Mouse (Mus musculus): ENCODE results near the gene Gm20388.

Gene Gm20388

DNA sequence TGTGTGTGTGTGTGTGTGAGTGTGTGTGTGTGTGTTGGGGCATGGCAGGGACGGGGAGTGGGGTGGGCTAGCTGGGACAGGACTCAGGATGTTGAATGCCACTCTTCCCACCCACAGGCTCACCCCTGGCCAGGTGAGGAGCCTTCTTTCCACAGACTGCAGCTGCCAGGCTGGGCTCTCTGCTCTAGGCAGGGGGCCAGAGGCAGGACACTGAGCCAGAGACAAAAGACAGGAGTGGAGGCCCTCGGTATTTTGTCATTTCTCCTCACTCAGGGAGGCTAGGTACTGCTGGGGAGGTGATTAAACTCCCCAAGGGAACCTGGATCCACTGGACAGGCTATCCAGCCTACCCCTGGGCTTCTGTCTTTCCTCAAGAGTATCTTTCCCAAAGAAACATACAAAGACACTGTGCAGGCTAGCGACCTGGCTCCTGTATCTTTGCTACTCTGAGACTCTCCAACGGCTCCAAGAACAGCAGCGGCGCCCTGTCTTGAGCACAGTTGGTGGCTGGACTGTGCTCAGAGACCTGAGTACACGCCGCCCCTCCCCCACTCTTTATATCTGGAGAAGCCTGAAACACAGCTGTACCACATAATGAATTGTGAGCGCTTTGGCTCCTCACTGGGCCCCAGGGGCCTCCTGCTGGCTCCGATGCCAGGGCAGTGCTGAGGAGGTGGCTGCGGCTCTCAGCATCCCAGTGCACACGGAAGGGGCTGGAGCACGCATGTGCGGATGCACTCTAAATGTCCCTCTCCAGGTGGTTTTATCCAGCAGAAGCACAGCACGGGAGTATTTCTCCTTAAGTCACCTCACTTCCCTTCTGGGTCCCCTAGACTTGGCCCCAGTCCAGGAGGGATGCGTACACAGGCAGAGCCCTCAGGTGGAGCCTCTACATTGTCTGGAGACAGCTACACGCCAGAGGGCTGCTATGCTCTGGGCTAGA lies 274.5 kb downstream of the Gm20388 start:
- no peak for DNase-seq (ENCODE audit: extremely low read depth, insufficient read length, low spot score)

DNA sequence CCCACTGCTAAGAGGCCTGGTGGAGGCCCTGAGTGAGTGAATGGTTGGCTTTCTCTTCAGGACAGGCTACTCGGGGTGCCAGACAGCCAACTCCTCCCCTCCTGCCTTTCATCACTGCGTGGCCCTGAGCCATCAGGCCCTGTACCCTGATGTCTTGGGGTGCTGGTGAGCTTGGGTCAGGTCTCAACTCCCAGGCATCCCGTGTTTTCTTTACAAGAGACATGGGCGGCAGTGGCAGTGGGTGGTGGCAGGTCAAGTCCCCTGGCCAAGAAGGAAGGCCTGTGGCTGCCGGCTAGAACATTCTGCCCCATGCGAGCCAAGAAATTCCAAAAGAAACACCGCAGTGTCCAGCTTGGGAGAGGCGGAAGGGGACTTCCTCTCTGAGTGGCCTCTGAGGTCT lies 275.8 kb downstream of the Gm20388 start:
- peak; percentile 27 for DNase-seq (ENCODE audit: extremely low read depth, insufficient read length, low spot score)

DNA sequence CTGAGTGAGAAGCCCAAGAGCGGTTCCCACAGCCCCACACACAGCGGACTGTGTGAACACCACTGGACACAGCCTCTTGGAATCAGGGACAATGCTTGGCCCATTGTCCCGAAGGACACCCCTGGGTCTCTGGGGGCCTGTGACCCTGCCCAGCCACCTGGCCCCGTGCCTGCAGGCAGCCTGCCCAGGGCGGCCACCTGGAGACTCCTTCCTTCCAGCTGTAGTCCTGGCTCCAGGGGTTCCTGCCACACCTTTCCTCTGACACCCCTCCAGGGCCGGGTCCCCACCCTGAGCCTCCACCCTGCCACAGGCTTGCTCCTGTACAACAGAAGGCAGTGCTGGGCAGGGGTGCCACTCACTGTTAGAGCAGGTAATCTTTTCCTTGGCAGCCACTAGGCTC lies 277.9 kb downstream of the Gm20388 start:
- DNase-seq (ENCODE audit: extremely low read depth, insufficient read length, low spot score), result no peak

DNA sequence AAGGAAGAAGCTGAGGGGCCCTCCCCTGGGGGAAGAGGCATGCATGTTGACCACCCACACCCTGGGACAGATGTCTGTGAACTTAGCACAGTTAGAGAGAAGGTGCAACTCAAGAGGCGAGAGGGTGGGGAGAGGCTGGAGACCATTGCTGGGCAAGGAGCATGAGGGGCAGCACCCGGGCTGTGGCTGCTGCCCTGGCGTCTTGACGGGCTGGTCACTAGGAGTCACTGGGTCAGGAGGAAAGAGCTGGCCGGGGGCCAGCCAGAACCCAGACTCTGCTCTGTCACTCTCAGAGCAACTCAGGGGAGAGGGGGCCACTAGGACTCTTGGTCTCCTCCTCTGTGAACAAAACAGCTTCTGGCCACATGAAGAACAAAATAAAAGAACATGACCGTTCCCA lies 278.8 kb downstream of the Gm20388 start:
- DNase-seq (ENCODE audit: extremely low read depth, insufficient read length, low spot score), result no peak

DNA sequence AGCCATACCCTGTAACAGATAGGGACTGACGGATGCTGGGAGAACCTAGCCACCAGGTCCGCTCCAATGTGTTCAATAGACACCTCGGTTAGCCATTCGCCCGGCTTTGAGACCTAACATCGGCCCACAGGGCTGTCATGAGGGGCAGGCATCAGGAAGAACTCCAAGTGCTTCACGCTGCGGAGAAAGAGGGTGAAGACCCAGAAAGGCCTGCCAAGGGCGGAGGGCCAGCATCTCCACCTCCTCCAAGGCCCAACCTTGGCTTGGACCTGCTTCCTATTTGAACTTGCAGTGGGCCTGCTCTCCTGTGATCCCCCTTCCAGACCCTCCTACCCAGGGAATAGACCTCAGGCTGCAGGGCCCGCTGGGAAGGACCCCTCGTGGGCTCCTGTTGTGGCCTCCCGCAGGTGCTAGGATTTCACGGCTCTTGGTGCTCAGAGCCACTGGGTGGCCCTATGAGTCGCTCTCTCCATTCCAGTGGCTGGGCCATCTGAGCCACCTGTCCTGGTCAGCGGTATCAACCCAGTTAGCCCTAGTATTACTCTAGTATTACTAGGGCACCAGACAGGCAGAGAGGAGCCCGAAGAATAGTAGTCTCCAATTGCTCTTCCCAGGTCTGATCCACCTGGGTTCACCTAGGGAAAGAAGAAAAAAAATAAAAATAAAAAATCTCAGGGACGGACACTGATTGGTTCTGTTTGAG lies 279.6 kb downstream of the Gm20388 start:
- DNase-seq (ENCODE audit: extremely low read depth, insufficient read length, low spot score), result peak; percentile 18

DNA sequence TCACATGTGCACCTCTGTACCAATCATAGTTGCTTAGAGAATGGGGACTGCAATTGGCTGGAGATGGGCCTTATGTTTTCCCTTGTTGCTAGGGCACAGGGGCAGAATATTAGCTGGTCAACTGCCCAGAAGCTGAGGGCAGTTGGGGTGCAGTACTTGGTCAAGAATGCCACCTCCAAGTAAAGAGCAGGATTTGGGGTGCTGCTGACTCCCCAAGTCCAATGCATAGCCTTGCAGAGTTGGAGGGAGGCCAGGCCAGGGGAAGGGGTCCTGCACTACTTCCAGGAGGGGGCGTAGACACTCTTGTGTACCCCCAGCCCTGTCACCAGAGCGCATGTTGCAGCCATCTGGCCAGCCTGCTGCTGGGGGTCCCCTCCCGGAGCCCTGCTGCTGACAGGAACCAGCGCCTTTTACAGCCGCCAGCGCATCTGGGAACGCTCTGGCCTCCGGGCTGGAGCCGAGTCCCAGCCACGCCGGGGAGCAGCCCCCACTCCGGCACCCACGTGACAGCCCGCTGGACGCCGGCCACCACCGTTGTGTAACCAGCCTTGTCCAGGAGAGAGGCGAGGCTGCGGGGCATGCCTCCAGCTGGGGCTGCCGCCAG lies 280.3 kb downstream of the Gm20388 start:
- DNase-seq (ENCODE audit: extremely low read depth, insufficient read length, low spot score), result peak; percentile 80

DNA sequence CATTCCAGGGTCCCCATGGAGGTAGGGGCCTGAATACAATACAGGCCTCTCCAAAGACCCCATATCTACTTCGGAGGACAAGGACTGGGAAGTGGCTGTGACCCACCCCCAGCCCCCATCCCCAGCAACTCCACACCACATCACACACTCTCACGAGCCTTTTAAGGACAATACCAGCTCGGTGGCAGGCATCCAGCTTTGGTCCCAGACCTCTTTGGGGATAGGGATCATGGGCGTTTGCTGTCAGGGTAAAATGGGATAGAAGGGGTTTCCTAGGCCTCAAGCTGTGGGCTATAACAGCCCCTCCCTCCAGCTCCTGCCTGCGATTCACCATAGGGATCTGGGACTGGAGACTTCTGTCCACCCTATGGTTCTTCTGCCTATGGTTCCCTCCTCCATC lies 281.0 kb downstream of the Gm20388 start:
- DNase-seq (ENCODE audit: extremely low read depth, insufficient read length, low spot score), result no peak

DNA sequence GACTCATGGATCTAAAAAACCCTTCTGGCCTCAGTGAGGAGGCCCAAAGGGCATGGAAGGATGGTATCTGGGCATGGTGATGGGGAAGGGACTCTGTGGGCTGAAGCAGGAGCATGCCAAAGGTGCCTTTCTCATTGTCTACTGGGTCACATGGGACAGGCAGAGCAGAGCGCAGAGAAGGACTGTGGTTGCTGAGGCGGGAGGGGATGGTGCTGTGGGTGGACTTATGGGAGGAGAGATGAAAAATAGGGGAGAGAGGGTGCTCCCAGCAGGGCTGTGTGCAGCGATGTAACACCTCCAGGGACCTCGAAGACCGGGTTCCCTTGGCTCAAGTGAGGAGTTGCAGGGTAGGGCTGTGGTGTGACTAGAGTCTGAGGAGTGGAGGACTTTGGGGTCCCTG lies 281.5 kb downstream of the Gm20388 start:
- no peak for DNase-seq (ENCODE audit: extremely low read depth, insufficient read length, low spot score)

DNA sequence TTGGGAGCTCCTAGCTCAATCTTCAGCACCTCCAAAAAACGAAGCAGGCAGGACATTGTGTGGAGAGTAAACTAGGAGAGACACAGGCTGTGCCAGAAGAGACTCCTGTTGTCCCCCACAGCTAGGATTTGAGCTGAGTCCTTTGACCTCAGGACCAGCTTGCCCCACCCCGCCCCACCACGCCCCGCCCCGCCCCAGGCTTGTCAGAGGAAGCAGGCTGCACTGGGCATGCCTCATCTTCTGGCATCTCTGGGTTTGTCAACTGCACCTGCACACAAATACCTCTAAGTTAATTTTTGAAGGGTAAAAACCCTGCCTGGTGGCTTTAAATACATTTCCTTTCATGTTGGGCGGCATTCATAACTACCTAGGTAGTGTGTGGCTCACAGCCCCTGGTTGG lies 290.7 kb downstream of the Gm20388 start:
- no peak for DNase-seq (ENCODE audit: extremely low read depth, insufficient read length, low spot score)

DNA sequence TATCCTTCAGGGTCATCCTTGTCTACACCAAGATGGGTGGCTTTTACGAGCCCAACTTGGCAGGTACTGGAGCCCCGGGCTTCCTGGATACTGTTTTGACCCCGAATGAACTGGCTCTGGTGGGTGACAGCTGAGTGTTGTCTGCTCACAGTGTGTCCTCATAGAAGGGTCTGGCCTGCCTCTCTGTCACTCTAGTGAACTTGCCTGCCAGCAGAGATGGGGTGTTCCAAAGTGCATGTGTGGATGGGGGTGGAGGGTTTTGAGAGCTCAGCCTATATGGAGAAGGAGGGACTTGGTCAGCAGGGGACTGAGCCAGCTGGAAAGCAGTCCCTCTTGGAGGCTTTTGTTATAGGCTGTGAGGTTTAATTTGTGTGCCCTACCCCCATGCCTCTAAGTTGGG lies 291.9 kb downstream of the Gm20388 start:
- DNase-seq (ENCODE audit: extremely low read depth, insufficient read length, low spot score), result no peak

DNA sequence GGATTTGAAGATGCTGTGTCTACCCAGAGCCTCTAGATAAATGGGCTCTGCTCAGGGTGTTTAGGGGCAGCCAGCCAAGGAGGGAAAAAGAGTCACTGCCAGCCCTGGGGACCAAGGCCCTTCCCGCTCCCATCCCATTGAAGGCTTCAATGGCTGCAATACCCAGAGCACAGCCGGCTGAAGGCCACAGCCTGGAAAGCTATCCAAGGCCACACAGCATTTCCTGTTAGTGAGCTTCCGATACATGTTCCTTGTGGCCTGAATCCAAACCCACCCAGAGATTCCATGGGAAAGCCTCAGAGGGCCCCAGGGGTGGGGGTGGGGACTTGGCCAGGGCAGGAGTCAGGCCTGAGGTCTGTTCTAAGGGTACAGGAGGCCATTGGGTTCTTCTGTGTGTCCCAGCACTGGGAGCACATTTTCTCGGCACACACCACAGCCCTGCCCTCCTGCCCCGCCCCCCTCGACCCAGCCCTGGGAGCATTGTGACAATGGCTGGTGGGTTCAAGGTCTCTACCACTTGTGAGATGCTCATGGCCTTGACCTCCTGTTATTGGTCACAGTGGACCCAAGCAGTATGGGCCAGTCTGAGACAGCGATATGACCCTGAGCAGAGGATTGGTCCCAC lies 294.2 kb downstream of the Gm20388 start:
- no peak for DNase-seq (ENCODE audit: extremely low read depth, insufficient read length, low spot score)

DNA sequence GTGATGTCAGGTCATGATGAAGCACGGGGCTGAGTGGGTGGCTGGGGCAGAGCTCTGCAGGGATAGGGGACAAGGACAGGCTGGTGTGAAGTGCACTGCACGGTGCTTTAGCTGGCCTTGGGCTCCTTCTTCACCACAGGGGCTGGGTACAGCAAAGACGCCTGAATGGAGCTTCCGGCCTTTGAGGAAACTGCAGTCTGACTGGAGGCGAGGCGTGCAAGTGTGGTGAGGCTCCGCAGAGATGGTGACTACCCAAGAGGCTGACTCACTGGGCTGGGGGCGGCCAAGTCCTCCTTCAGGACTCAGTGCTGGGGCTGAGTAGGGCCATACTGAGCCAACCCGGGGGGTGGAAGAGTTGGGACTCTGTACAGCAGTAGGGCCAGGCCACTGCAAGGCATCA lies 295.3 kb downstream of the Gm20388 start:
- DNase-seq (ENCODE audit: extremely low read depth, insufficient read length, low spot score), result peak; percentile 44

DNA sequence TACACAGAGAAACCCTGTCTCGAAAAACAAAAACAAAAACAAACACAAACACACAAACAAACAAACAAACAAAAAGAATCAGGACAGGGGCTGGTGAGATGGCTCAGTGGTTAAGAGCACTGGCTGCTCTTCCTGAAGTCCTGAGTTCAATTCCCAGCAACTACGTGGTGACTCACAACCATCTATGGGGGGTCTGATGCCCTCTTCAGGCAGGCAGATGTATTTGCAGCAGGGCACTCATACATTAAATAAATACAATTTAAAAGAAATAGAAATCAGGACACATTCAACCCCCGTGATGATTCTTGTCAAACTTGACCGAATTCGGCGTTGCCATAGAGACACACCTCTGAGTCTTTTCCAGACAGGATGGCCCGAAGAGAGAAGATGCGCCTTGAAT lies 296.7 kb downstream of the Gm20388 start:
- DNase-seq (ENCODE audit: extremely low read depth, insufficient read length, low spot score), result no peak

DNA sequence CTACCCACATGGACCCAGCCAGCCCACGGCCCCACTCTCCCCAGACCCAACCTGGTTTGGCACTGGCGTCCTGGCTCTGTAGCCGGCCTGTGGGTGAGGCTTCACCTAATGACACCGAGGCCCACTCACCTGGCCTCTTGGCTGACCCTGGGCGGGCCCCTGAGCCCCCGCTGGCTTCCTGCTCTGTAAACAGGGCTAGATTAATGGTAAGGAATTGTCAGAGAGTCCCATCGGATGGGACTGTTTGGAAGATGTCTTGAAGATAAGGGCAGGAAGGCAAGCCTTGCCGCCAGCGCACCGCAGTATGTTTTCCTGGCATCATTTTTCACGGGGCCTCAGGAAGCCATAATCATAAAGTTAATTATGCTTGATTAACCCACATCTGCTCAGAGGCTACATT lies 297.5 kb downstream of the Gm20388 start:
- no peak for DNase-seq (ENCODE audit: extremely low read depth, insufficient read length, low spot score)

DNA sequence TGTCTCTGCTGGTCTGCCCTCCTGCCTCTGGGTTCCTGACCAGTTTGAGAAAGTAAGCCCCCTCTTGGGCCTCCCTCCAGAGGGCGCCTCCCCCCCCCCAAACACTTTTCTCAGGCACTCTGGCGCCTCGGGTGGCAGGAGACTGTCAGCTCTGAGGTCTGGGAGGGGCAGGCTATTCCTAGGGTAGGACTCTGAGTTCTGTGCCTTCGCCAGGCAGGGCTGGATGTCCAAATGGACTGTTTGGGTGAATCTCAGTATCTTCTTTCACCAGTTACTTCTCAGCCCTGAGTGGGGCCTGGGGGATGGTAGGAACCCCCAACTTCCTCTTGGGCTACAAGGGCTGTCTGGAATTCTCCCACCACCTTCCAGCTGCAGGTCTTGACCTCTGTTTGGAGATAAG lies 300.7 kb downstream of the Gm20388 start:
- no peak for DNase-seq (ENCODE audit: extremely low read depth, insufficient read length, low spot score)

DNA sequence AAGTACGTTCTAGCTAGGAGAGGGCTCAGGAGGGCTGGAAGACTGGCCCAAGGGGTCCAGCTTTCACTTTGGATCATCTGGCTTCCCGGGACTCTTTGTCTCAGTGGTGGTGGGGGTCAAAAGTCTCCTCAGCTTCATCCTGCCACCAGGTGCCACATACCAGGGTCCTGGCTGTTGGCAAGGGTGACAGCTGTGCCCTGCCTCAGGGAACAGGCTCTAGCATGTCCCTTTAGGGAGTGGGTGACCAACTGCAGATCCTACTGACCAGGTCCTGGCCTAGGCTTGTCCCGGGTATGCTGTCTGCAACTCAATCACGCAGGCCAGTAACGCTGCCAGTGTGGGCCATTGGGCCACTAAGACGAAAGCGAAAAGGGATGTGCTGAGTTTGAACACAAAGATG lies 302.0 kb downstream of the Gm20388 start:
- no peak for DNase-seq (ENCODE audit: extremely low read depth, insufficient read length, low spot score)

DNA sequence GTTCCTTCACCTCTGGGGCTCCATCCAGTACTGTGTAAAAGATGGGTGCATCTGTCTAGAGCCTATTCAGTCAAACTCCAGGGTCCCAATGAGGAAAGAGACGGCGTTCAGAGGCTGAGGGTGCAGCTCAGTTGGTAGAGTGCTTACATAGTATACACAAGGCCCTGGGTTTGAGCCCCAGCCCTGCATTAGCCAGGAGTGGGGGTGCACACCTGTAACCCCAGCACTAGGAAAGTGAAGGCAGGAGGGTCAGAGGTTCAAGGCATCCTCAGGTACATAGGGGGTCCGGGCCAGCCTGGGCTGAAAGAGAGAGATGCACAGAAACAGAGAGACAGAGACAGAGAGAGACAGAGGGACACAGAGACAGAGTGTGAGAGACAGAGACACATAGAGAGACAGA lies 302.6 kb downstream of the Gm20388 start:
- no peak for DNase-seq (ENCODE audit: extremely low read depth, insufficient read length, low spot score)

DNA sequence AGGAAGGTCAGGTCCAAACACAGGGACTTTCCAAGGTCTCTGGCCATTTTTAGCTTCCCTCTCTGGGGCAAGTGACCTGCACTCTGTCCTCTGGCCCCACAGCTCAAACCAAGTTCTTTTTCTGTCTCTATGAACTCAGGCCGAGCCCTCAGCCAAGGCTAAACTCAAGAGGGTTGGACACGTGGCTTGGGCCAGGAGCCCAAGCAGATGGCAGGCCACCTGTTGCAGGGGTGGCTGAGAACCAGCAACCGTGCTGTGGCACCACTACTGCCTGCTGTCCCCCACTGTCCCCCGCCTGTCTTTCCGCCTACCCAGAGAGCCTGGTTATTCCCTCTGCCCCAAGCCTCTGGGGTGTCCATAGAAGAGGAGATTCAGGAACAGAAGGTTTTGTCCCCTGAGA lies 303.3 kb downstream of the Gm20388 start:
- no peak for DNase-seq (ENCODE audit: extremely low read depth, insufficient read length, low spot score)

DNA sequence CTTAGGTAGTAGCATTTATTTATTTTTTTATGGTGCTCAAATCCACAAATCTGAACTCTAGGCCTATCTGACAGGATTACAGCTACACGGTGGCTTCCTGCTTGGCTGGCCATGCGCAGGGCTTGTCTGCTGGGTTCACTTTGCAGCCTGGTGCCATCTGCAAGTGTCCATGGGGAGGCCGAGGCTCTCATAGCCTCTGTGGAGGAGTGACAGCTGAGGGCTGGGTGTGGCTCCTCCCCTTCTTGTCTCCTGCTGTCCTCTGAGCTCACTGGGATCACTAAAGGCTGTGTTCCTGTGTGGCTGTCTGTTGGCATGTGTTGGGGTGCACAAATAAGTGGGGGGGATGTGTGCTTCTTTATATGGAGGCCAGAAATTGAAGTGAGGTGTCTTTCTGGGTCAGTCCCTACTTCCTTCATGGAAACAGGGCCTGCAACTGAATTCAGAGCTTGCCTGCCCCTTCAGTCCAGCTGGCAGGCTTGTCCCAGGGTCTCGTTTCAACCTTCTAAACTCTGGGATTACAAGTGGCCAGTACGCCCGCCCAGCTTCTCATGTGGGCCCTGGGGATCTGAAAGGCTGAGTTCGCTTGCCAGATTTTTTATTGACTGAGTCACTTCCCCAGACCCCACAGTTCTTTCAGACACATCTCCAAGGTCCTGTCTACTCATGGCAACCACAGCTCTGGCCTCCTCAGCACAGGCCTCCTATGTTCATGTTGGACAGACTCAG lies 304.9 kb downstream of the Gm20388 start:
- DNase-seq (ENCODE audit: extremely low read depth, insufficient read length, low spot score), result peak; percentile 67

Data from 3134 (cell line).